Mouse (Mus musculus) cerebellum, adult 8-10 months (tissue): ENCODE results near the gene Nos1ap.

Experiments
- DNase-seq: peaks from one replicate; pipeline ENCODE4 v3.0.0; 2022

The Nos1ap gene

DNA sequence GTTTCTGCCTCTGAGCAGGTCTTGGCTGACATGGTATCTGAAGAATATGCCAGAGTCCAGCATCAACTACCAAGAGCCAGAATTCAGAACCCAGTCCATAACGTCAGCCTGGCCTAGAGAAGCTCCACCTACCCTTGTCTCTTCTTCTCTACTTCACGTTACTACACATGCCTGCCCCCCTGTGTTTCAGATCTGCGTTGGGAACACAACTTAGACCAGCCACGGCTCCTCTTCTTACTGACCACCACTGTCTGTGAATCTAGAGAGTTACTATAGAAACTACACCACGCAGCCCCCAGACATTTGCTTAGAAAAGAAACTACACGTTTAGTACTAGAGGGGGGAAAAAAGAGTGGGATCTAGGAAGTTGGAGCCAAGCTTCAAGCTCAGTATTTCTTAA, 2.9 kb downstream of the Nos1ap start:
- DNase-seq = no peak

GRCm38 (mm10) chr1:170583925-170584324, 5.7 kb downstream of the Nos1ap start:
- DNase-seq = no peak

DNA sequence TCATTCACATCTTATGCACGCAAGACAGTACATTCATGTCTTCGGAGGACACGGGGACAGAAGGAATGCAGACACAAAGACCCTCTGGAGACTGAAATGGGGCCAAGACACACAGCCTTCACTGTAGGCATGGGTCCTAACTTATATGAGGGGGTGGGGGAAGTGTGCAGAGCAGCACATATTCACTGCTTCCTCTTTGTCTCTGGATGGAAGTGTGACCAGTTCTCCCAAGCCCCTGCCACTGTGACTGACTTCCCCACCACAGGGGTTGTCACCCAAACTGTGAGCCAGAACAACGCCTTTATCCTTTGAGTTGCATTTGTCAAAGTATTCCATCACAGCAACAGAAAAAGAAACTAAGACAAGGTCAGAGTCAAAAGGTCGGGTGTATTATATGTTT, 7.3 kb downstream of the Nos1ap start:
- DNase-seq = no peak

DNA sequence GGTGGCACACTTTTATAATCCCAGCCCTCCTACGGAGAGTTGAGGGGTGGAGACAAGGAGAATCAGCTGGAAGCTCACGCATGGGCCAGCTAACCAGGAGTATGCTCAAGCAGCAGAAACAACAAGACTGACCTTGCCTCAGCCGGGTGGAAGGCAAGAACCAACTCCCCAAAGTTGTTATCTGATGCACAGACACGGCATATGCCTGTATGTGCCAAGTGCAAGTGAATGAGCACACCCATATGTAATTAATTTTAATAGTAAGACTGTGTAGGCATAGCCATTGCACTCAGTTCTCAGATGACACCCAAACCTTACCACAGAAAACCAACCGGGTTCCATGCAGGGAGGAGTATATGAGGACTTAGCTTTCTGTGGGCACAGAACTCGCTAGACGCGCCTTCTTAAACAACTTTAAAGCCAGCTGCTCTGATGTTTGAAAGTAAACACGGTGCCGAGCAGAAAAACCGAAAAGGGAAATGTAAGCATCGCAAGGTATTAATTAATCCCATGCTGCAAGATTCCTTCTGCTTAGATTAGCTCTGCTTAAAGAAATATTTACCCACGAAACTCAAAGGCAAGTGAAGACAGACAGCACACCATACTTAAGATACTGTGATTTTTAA, 9.1 kb downstream of the Nos1ap start:
- DNase-seq = no peak

- no peak for DNase-seq
Measured at GRCm38 (mm10) chr1:170579476-170579875, 10.2 kb downstream of the Nos1ap start.

DNA sequence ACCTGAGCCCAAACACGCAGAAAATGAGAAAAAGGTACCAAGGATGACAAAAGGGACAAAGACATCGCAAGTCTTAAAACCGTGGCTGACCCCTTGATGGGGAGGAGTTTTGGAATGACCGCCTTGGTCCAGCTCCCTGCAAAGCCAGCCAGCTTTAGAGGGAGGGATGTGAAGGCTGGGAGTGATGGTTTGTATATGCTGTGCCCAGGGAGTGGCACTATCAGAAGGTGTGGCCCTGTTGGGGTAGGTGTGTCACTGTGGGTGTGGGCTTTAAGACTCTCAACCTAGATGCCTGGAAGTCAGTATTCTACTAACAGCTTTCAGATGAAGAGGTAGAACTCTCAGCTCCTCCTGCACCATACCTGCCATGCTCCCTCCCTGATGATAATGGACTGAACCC, 10.6 kb downstream of the Nos1ap start:
- no peak for DNase-seq

- DNase-seq = no peak
Measured at GRCm38 (mm10) chr1:170576728-170577065, 13.0 kb downstream of the Nos1ap start.

DNA sequence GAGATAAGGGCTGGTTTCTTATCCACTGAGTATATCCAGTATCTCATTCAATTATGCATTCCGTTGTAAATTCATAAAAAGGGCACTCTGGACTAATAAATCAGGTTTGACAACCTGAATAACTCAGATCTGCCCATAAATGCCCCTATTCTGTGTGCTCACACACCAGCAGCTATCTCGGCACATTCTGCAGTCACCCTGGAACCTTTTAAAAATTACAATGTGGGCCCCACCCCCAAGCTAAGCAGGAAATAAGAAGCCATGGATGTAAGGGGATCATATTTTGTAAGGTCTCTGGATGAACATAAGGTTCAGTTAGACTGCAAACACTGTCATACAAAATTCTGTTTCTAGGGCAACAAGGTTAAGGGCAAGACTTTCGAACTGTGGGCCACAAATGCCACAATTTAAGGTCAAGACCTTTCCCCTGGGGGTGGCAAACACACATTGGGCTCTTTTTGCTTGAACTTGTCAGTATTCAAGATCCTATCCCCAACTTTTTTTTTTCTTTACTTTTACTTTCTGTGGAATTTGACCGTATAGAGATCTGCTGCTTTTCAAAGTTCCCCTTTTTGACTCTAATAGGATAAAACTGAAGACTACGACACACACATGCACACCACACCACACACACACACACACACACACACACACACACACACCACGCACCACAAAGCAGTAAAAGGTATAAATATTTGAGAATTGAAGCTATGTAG, 13.5 kb downstream of the Nos1ap start:
- no peak for DNase-seq

- no peak for DNase-seq
Measured at GRCm38 (mm10) chr1:170573117-170573516, 16.5 kb downstream of the Nos1ap start.

DNA sequence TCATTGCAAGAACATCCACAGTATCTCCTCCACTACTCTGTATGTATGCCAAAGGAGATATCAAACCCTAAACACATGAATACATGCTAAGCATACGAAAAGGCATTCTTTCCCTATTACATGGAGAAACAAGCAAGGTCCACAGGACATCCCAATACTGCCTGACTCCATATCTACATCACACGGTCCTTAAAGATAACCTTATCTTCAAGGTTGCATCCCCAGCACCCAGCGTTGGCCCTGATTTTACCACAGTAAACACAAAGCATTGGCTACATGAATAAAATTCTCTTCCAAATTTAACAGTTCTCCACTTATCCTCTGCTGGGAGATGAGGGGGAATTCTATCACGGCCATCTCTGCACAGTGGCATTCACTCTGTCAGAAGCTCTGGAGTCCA, 22.7 kb downstream of the Nos1ap start:
- DNase-seq = no peak

- DNase-seq = no peak
Measured at GRCm38 (mm10) chr1:170566538-170566937, 23.1 kb downstream of the Nos1ap start.

- DNase-seq = no peak
Measured at GRCm38 (mm10) chr1:170564926-170565325, 24.7 kb downstream of the Nos1ap start.

- DNase-seq = no peak
Measured at GRCm38 (mm10) chr1:170562431-170562830, 27.2 kb downstream of the Nos1ap start.

GRCm38 (mm10) chr1:170560768-170561167, 28.9 kb downstream of the Nos1ap start:
- DNase-seq = no peak

DNA sequence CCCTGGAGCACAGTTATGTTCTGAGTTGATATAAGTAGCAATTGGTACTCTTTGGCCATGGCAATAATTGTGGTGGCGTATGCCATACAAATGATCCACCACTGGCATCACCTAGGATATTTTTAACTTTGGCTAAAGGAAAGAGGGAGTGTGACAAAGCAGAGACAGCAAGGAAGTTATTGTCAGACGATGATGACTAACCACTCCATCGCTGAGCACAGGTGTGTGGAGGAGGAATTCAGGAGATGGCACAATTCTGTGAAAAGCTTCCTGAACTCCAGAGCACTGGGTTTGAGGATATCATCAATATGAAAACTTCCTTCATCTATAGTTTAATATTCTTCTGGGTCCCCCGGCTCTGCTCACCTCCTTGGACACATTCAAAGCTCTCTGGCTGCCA, 31.7 kb downstream of the Nos1ap start:
- no peak for DNase-seq

- no peak for DNase-seq
Measured at GRCm38 (mm10) chr1:170556696-170557095, 33.0 kb downstream of the Nos1ap start.

DNA sequence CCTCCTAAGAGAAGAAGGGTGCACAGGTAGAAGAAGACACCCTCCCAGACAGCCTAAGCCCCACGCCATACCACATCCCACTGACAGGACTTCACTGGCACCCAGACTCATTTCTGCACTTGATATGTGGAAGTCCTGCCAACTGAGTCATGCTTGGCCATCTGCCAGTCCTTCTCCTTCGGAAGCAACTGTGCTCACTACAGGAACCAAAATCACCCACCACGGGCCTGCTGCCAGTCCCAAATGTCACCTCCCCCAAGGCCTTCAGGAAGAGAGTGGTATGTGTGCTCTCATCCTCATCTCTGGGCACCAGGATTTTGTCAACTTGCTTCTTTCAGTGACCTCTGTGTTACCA, 34.7 kb downstream of the Nos1ap start:
- DNase-seq = peak; percentile 22

GRCm38 (mm10) chr1:170554235-170554938, 35.3 kb downstream of the Nos1ap start:
- no peak for DNase-seq

- DNase-seq = no peak
Measured at GRCm38 (mm10) chr1:170550649-170551440, 38.8 kb downstream of the Nos1ap start.

DNA sequence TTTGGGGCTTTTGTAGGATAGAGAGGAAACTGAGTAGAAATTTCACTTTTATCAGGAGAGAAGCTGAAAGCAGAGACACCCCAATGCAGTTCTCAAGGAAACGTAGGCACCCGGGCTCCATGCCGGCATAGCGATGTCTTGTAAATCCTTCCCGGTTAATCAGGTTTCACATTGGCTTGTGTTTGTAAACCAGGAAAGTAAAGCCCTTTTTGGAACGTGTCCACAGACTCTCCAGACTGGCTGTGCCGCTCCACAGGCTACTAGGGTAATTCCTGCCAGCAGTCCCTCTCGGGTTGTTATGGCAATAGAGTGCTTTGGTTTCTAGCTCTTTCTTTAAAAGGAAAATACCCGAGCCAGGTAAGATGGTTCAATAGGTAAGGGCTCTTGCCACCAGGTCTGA, 40.6 kb downstream of the Nos1ap start:
- peak; percentile 24 for DNase-seq

DNA sequence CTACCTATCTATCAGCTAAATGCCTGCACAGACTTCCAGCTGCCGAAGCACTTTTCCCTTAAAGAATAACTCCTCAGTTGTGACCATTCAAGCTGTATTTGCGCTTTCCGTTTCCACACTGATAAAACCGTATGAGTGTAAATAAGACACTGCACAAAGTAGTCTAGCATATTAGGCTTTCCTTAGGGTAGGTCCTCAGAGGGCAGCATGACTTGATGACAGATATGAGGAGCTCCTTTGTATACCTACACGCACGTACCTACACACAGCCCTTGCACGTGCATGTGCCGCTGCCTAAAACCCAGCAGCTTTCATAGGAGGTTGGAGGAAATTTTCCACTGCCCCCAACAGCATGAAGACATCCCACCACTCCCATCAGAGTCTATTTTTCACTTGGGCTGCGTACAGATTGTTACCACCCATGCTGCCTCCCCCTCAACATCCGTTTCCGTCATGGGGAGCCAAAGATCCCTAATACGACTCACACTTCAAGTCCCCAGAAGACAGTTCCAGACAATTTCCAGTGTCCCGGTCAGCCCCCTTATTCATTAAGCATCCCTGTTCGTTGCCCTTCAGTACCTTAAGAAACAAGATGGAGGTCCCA, 41.4 kb downstream of the Nos1ap start:
- no peak for DNase-seq

- DNase-seq = no peak
Measured at GRCm38 (mm10) chr1:170546297-170546696, 43.4 kb downstream of the Nos1ap start.

- no peak for DNase-seq
Measured at GRCm38 (mm10) chr1:170545286-170545685, 44.4 kb downstream of the Nos1ap start.
